Mouse (Mus musculus) intestine, embryonic 14.5 days (tissue): ENCODE measurements around the gene Zbtb21. TPM values are rescaled to one million over a fixed set of nuclear protein-coding genes. Genes with fewer than 3 reads are reported as not detected.

Source experiments
- polyA plus RNA-seq: library from polyadenylated mRNA; unstranded; fragments of >200 nt; fragmentation: Nextera tagmentation; extraction: Ambion mirVana; gene quantifications from 2 replicates; pipeline ENCODE4 v1.2.1, GENCODE M21; 2014

The Zbtb21 gene
- polyA plus RNA-seq, 1 experiment from 2014 or later = 17.6 TPM

Other genes with a start within 250 kb of the Zbtb21 start
- gene Ripk4, start 198.8 kb downstream of the Zbtb21 start, polyA plus RNA-seq = 16.3 and 20.0 TPM in 2 replicates
- gene Prdm15, start 110.8 kb downstream of the Zbtb21 start, polyA plus RNA-seq = 9.7 and 10.8 TPM in 2 replicates
- 16.7 and 19.3 TPM in 2 replicates for gene C2cd2, start within 50 bp of the Zbtb21 start, polyA plus RNA-seq
- 30.4 and 36.0 TPM in 2 replicates for gene B230307C23Rik, start 34.7 kb upstream of the Zbtb21 start, polyA plus RNA-seq
- gene A630089N07Rik, start 119.8 kb upstream of the Zbtb21 start, polyA plus RNA-seq = 21.4 and 24.9 TPM in 2 replicates